8 mouse cellular contexts compared by ENCODE assay signal in the genomic region with DNA sequence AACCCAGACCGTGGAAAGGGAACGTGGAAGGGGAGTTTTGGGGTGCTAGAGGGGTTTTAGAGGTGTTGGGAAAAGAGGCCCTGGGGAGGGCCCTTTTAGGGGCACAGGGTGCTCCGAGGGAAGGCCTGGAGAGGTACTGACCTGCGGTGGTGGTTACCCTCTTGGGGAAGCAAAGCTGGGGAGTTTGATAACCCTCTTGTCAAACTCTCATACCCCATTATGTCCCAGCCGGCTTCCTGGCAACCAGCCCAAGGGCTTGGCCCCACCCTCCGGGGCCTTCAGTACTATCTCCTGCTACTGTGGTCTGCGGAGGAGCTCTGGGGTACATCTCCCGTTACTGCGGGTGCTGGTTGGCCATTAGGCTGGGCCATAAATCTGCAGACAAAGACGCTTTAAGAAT. TPM values are rescaled to one million over a fixed set of nuclear protein-coding genes. Genes with fewer than 3 reads are reported as not detected.
A peak's percentile ranks its signal among the peaks of the same experiment; 100 is the strongest.
DNase-seq lines count a peak whose midpoint lies in the region; ATAC-seq and TF ChIP-seq lines count a peak whose summit lies in the region.

No protein-coding gene starts in this region.

- no peak overlapping the region for H3K9ac ChIP-seq in lung, embryonic 15.5 days
- peak overlapping the region; percentile 47 for H3K9ac ChIP-seq in liver, embryonic 13.5 days
- 0 out of 2 replicates have a peak overlapping the region, but pooled peaks have one; percentile 44 for H3K9ac ChIP-seq in stomach, embryonic 15.5 days

- intact Hi-C loops in heart, postnatal 14 days (cut with DNase I), result loop anchor here (2.0 to 5.0 kb wide), 2 partner anchors 49 to 88 kb away; a partner anchor contains a TSS
- intact Hi-C loops in left cerebral cortex, postnatal 36 days (cut with DNase I), result no loop called here

- no peak for TF ChIP-seq POLR2A in lung, adult 2 months (IDR thresholded peaks at IDR 0.05; ENCODE audit: borderline replicate concordance, extremely low read depth, low read depth, low read length)

- no peak for ATAC-seq in lung, embryonic 15.5 days (ENCODE audit: borderline replicate concordance, extremely low read depth, low FRiP score, low TSS enrichment)
- peak; percentile 61 for ATAC-seq in liver, embryonic 13.5 days (ENCODE audit: low read depth)
- ATAC-seq in stomach, embryonic 15.5 days (ENCODE audit: insufficient read depth, low FRiP score, low read depth), result no peak

- no peak for DNase-seq in lung, adult 2 months
- DNase-seq in cerebellum, postnatal 36 days, result peak; percentile 60 to 69
- peak; percentile 37 to 42 for DNase-seq in heart, postnatal 14 days
- no peak for DNase-seq in liver, embryonic 13.5 days
- DNase-seq in left cerebral cortex, postnatal 36 days (ENCODE audit: low spot score in 2 of 2), result no peak
- DNase-seq in left cerebral cortex, adult 11 months (ENCODE audit: low spot score), result no peak

- peaks cover 17% of the 10 kb centered on the region for H3K4me1 ChIP-seq in lung, embryonic 15.5 days
- no peaks in the 10 kb centered on the region for H3K4me1 ChIP-seq in lung, adult 2 months (ENCODE audit: control insufficient read depth, insufficient read depth, low read length)
- peaks cover 31% of the 10 kb centered on the region for H3K4me1 ChIP-seq in liver, embryonic 13.5 days (replicated peaks)
- H3K4me1 ChIP-seq in stomach, embryonic 15.5 days, result peaks cover 12% of the 10 kb centered on the region

- H3K36me3 ChIP-seq in lung, embryonic 15.5 days, result no peaks in the 10 kb centered on the region
- no peaks in the 10 kb centered on the region for H3K36me3 ChIP-seq in liver, embryonic 13.5 days
- no peaks in the 10 kb centered on the region for H3K36me3 ChIP-seq in stomach, embryonic 15.5 days

- H3K27me3 ChIP-seq in lung, embryonic 15.5 days, result peaks cover 61% of the 10 kb centered on the region
- peaks cover 43% of the 10 kb centered on the region for H3K27me3 ChIP-seq in liver, embryonic 13.5 days
- H3K27me3 ChIP-seq in stomach, embryonic 15.5 days (replicated peaks), result peaks cover 42% of the 10 kb centered on the region

- H3K27ac ChIP-seq in lung, embryonic 15.5 days, result no peak overlapping the region
- no peak overlapping the region for H3K27ac ChIP-seq in liver, embryonic 13.5 days
- H3K27ac ChIP-seq in stomach, embryonic 15.5 days, result no peak overlapping the region

- WGBS in lung, embryonic 15.5 days, result 11% methylated on average over 10 of the region's 10 CpGs
- WGBS in lung, adult 2 months, result 19% methylated on average over 10 of the region's 10 CpGs
- 5% methylated on average over 10 of the region's 10 CpGs for WGBS in liver, embryonic 13.5 days (ENCODE audit: insufficient replicate concordance)
- 13% methylated on average over 10 of the region's 10 CpGs for WGBS in stomach, embryonic 15.5 days

- H3K4me3 ChIP-seq in lung, embryonic 15.5 days, result peak overlapping the region; percentile 41
- H3K4me3 ChIP-seq in lung, adult 2 months (replicated peaks; ENCODE audit: extremely low read depth, low read depth, low read length), result no peak overlapping the region
- peak overlapping the region; percentile 50 for H3K4me3 ChIP-seq in liver, embryonic 13.5 days (replicated peaks)
- H3K4me3 ChIP-seq in stomach, embryonic 15.5 days (replicated peaks), result peak overlapping the region; percentile 36; the same call in 1 of the 2 replicates

- no peak for TF ChIP-seq CTCF in lung, adult 2 months (IDR thresholded peaks at IDR 0.05; ENCODE audit: insufficient read depth, low read length)

- H3K4me2 ChIP-seq in lung, embryonic 15.5 days, result peak overlapping the region; percentile 76
- peak overlapping the region; percentile 69 for H3K4me2 ChIP-seq in liver, embryonic 13.5 days
- peak overlapping the region; percentile 69 for H3K4me2 ChIP-seq in stomach, embryonic 15.5 days

- no peaks in the 10 kb centered on the region for H3K9me3 ChIP-seq in lung, embryonic 15.5 days
- H3K9me3 ChIP-seq in liver, embryonic 13.5 days (replicated peaks), result no peaks in the 10 kb centered on the region
- no peaks in the 10 kb centered on the region for H3K9me3 ChIP-seq in stomach, embryonic 15.5 days

RNA-seq across cellular contexts. Expression of a gene that starts 0.3 kb away (rescaled TPM):
- 3.0 and 4.1 TPM in 2 replicates for polyA plus RNA-seq in lung, embryonic 15.5 days (2015; fragmentation: Nextera tagmentation; extraction: Ambion mirVana)
- 106 and 138 TPM in 2 replicates for polyA plus RNA-seq in lung, adult 2 months (2012; rRNA removed)
- total RNA-seq in heart, postnatal 14 days (2021), result 1 to 10 TPM in 1 of 2 experiments, under 1 TPM in 1; 0.76 to 1.6 TPM
- polyA plus RNA-seq in liver, embryonic 13.5 days (2015; fragmentation: Nextera tagmentation; extraction: Ambion mirVana), result 0.56 and 0.59 TPM in 2 replicates
- 0.48 and 0.84 TPM in 2 replicates for polyA plus RNA-seq in stomach, embryonic 15.5 days (2015; fragmentation: Nextera tagmentation; extraction: Ambion mirVana)
- 1 to 10 TPM in 1 of 2 experiments, under 1 TPM in 1; 0.66 to 1.9 TPM for total RNA-seq in left cerebral cortex, postnatal 36 days (2021)

RNA-seq across cellular contexts. Expression of a gene that starts 2.6 kb away (rescaled TPM):
- polyA plus RNA-seq in lung, embryonic 15.5 days (2015; fragmentation: Nextera tagmentation; extraction: Ambion mirVana), result 1.1 and 1.7 TPM in 2 replicates
- polyA plus RNA-seq in lung, adult 2 months (2012; rRNA removed), result 14.4 and 21.5 TPM in 2 replicates
- total RNA-seq in heart, postnatal 14 days (2021), result under 1 TPM; 0.20 to 0.74 TPM
- 0.58 and 0.62 TPM in 2 replicates for polyA plus RNA-seq in liver, embryonic 13.5 days (2015; fragmentation: Nextera tagmentation; extraction: Ambion mirVana)
- 1.3 and 1.5 TPM in 2 replicates for polyA plus RNA-seq in stomach, embryonic 15.5 days (2015; fragmentation: Nextera tagmentation; extraction: Ambion mirVana)
- total RNA-seq in left cerebral cortex, postnatal 36 days (2021), result 1 to 10 TPM; 1.2 to 1.5 TPM

RNA-seq across cellular contexts. Expression of a gene that starts 5.3 kb away (rescaled TPM):
- polyA plus RNA-seq in lung, embryonic 15.5 days (2015; fragmentation: Nextera tagmentation; extraction: Ambion mirVana), result not detected in 2 replicates
- 0.03 and 0.07 TPM in 2 replicates for polyA plus RNA-seq in lung, adult 2 months (2012; rRNA removed)
- total RNA-seq in heart, postnatal 14 days (2021), result not detected
- polyA plus RNA-seq in liver, embryonic 13.5 days (2015; fragmentation: Nextera tagmentation; extraction: Ambion mirVana), result not detected in 2 replicates
- polyA plus RNA-seq in stomach, embryonic 15.5 days (2015; fragmentation: Nextera tagmentation; extraction: Ambion mirVana), result not detected in 2 replicates
- under 1 TPM; 0.39 to 0.41 TPM for total RNA-seq in left cerebral cortex, postnatal 36 days (2021)

RNA-seq across cellular contexts. Expression of a gene that starts 5.8 kb away (rescaled TPM):
- 5.6 and 5.9 TPM in 2 replicates for polyA plus RNA-seq in lung, embryonic 15.5 days (2015; fragmentation: Nextera tagmentation; extraction: Ambion mirVana)
- 57.7 and 65.5 TPM in 2 replicates for polyA plus RNA-seq in lung, adult 2 months (2012; rRNA removed)
- total RNA-seq in heart, postnatal 14 days (2021), result 10 to 100 TPM; 19.7 to 21.4 TPM
- polyA plus RNA-seq in liver, embryonic 13.5 days (2015; fragmentation: Nextera tagmentation; extraction: Ambion mirVana), result 4.1 and 4.5 TPM in 2 replicates
- polyA plus RNA-seq in stomach, embryonic 15.5 days (2015; fragmentation: Nextera tagmentation; extraction: Ambion mirVana), result 6.7 and 7.3 TPM in 2 replicates
- 10 to 100 TPM; 24.0 to 32.2 TPM for total RNA-seq in left cerebral cortex, postnatal 36 days (2021)

RNA-seq across cellular contexts. Expression of a gene that starts 23.9 kb away (rescaled TPM):
- 160 and 168 TPM in 2 replicates for polyA plus RNA-seq in lung, embryonic 15.5 days (2015; fragmentation: Nextera tagmentation; extraction: Ambion mirVana)
- polyA plus RNA-seq in lung, adult 2 months (2012; rRNA removed), result 105 and 117 TPM in 2 replicates
- total RNA-seq in heart, postnatal 14 days (2021), result 10 to 100 TPM; 56.0 to 64.7 TPM
- 114 and 131 TPM in 2 replicates for polyA plus RNA-seq in liver, embryonic 13.5 days (2015; fragmentation: Nextera tagmentation; extraction: Ambion mirVana)
- polyA plus RNA-seq in stomach, embryonic 15.5 days (2015; fragmentation: Nextera tagmentation; extraction: Ambion mirVana), result 127 and 141 TPM in 2 replicates
- total RNA-seq in left cerebral cortex, postnatal 36 days (2021), result 100 to 1,000 TPM in 1 of 2 experiments, 10 to 100 TPM in 1; 89.8 to 109 TPM

Comparison
In these comparisons a context has a peak if more than half of its experiments do, and no peak if none do; other contexts are left out.
1. RNA of a gene that starts 0.3 kb away (polyA plus RNA-seq): 106 to 138 TPM in lung, adult 2 months; 3.0 to 4.1 TPM in lung, embryonic 15.5 days, 0.56 to 0.59 TPM in liver, embryonic 13.5 days and 0.48 to 0.84 TPM in stomach, embryonic 15.5 days; every median in the first group is over 10 times any median in the second.
2. DNase-seq: peak in cerebellum, postnatal 36 days (2 of 2) and heart, postnatal 14 days (2 of 2); none in lung, adult 2 months (single experiment), liver, embryonic 13.5 days (single experiment), left cerebral cortex, postnatal 36 days (0 of 2) and left cerebral cortex, adult 11 months (single experiment).
3. Peak in every context shown above with its lines, with median percentiles within 50 percentile points of each other: H3K4me2 ChIP-seq.